Mouse (Mus musculus) cerebellum, postnatal 25 days (tissue): ENCODE results near the gene Klf12.

Source experiments
- DNase-seq, 2 experiments: peaks; one replicate each; pipeline ENCODE4 v3.0.0; 2021; ENCODE audit warnings: mixed read lengths in 2 of 2

The Klf12 gene

GRCm38 (mm10) chr14:100009790-100010382, 274.6 kb downstream of the Klf12 start:
- peak; percentile 30 to 51 for DNase-seq

GRCm38 (mm10) chr14:99983510-99983909, 301.0 kb downstream of the Klf12 start:
- DNase-seq, result no peak

- no peak for DNase-seq
Measured at GRCm38 (mm10) chr14:99981209-99981608, 303.3 kb downstream of the Klf12 start.

GRCm38 (mm10) chr14:99967920-99968319, 316.6 kb downstream of the Klf12 start:
- no peak for DNase-seq

- DNase-seq, result no peak
Measured at GRCm38 (mm10) chr14:99960500-99961229, 323.8 kb downstream of the Klf12 start.

DNA sequence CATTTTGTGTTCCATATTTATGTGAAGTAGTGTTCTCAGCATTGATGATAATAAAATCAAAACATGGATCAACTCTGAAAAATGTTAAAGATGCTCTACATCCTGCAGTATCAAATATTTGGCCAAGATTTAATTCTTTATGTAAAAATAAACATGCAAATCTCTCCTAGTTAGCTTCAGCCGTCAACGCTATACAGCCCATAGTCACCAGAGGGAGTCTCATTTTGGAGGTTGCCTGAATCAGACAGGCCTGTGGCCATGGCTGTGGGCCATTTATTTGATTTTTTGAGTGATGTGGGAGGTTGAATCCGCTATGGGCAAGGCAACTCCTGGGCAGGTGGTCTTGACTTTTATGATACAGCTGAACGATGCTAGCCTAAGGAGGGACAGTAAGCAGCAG, 329.3 kb downstream of the Klf12 start:
- no peak for DNase-seq

DNA sequence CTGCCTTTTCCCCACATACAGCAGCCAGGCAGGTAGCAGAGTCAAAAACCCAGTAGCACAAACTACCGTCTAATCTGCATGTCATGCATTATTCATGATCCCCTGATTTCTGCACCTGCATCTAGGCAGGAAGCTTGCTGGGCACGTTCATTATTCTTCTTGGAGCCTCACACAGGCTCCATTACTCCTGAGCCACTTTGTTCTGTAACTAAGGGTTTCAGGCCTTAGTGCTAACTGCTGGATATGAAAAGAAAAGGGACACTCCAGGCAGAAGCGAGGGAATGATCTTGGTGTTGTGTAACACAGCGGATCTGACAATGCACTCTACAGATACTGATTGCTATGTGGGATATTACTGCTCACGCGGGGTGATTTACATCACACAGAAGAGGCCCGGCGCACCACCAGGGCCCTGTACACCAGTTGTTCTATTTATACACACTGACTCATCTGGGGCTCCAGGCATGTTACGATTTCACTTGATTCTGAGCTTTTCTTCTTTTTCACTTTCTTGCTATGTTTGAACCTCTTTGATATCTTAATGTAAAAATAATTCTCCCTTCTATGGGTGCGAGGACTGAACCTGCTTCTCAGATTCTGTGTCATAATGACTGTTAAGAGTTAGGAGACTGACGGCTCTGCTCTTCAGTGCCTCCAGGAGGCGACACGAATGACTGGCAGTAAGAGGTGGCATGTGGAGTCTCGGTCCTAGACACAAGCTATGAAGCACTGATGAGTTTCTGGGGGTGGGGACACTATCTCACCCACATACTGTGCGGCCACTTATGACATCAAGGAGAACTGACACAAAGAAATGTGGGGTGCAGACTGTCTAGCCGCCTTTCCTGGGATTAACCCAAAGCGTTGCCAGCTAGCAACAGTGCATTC, 340.0 kb downstream of the Klf12 start:
- DNase-seq, result no peak

- peak; percentile 40 to 68 for DNase-seq
Measured at GRCm38 (mm10) chr14:99943156-99943555, 341.3 kb downstream of the Klf12 start.

DNA sequence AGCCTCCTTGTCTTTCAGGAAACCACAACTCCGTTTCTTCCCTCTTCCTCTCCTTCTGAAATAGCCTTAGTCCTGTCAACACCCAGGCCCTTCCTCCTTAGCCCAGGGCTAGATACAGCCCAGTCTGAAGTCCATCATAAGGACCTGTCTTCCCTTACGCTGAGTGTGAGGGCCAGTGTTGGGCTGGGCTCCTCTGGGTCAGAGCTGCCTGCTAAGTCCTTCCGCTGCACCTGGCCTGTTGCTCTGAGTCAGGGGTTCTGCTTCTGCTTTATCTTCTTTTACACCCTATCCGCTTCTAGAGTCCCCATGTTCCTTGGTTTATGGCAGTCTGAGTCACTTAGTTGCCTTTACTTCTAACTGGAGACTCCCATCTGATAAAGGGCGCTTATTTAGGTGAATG, 351.0 kb downstream of the Klf12 start:
- no peak for DNase-seq

DNA sequence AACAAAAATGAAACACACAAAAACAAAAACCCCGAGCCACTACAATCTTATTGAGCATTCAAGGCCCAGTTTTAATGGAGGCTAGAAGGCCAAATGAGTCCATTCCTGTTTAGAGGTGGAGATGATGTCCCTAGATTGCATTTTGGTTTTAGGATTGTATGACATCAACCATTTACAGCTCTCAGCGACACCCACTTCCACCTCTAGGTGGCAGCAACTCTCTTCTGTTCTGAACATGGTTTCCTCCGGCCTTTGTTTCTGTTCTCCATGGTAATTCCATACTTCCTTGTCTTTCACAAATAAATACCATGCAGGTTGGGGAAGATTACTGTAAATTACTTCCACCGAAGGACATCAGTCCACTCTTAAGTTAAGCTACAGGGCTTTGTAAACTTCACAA, 352.6 kb downstream of the Klf12 start:
- DNase-seq, result peak; percentile 74 to 85

GRCm38 (mm10) chr14:99911912-99912311, 372.6 kb downstream of the Klf12 start:
- DNase-seq, result no peak

- DNase-seq, result peak in 1 of 2 experiments; percentile 20
Measured at GRCm38 (mm10) chr14:99910876-99911275, 373.6 kb downstream of the Klf12 start.

DNA sequence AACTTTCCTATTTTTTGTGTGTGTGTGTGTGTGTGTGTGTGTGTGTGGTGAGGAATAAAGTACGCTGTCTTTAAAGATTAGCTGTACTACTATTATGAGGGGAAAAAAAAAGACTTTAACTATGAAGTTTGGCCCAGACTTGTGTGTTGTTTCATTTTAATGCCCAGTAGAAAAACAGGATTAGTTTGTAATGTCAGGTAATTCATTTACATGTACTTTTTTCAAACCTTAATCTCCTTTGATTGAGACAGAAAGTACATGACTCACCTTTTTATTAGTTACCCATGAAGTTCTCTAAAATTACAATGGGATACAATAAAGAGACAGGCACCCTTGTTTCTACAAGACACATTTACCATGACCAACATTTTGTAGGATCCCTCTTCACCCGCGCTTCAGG, 383.6 kb downstream of the Klf12 start:
- DNase-seq, result no peak

DNA sequence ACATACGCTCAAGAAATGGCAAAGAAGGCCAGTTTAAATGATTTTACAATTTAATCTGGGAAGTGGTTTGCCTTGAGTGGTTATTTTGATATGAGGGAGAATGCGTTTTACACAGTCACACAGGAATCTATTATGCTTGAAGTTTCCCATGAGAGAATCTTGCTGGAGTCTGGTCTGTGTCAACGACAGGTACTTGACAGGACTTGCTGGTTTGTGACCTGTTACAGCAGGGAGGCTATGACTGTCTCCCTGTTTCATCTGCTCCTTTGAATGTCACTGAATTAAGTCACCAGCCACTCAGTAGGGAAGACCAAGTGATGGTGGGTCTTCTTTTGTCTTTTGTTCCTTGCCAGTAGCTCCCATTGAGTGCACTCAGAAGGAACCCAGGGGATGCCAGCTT, 385.6 kb downstream of the Klf12 start:
- DNase-seq, result no peak

GRCm38 (mm10) chr14:99894708-99895383, 389.6 kb downstream of the Klf12 start:
- DNase-seq, result peak; percentile 52 to 80

- DNase-seq, result no peak
Measured at GRCm38 (mm10) chr14:99894062-99894461, 390.4 kb downstream of the Klf12 start.

GRCm38 (mm10) chr14:99886503-99886902, 398.0 kb downstream of the Klf12 start:
- no peak for DNase-seq

DNA sequence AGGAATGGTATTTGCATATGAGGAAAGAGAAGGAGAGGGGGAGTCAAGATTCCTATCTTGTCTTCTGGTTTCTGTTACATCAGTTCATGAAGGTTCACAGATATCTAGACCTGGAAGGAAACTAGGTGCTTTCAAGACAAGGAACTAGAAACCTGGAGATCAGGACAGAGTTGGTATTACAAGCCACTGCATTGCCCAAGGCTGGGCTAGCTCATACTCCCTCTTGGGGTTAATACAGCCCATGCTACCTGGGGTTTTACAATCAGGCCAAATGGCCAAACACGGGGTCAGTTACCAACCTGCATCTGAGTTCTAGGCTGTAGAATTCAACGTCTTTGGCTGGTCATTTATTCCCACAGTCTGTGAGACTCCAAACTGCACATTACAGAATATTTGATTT, 398.9 kb downstream of the Klf12 start:
- no peak for DNase-seq

- DNase-seq, result no peak
Measured at GRCm38 (mm10) chr14:99885128-99885527, 399.4 kb downstream of the Klf12 start.

DNA sequence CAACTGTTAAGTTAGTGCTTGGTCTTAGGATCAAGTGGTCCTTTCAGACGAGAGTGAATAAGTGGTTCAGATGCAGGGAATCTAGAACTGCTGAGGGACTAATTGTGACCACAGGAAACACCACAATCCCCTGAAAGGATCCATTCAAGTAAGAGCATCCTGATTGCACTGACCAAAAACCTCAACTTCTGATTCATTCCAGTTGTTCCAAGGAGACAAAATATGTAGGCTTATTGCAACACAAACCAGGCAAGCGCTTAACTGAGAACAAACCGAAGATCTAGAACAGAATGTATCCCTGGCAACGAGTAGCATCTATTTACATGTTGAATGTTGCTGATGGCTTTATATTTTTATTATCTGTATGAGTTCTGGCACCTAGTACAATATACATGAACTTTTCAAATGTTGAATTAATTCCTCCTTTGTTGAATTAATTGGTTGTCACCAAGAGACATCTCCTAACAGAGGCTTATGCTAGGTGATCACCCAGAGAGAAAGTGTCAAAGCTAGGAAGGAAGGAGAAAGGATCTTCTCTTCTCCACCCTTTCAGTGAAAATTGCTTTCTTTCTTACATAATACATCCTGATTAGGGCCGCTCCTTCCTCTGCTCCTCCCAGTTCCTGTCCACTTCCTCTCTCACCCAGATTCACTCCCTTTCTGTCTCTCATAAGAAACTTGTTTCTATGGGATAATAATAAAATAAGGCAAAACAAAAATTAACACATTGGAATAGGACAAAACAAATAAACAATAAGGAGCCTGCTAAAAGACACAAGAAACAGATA, 407.5 kb downstream of the Klf12 start:
- no peak for DNase-seq

DNA sequence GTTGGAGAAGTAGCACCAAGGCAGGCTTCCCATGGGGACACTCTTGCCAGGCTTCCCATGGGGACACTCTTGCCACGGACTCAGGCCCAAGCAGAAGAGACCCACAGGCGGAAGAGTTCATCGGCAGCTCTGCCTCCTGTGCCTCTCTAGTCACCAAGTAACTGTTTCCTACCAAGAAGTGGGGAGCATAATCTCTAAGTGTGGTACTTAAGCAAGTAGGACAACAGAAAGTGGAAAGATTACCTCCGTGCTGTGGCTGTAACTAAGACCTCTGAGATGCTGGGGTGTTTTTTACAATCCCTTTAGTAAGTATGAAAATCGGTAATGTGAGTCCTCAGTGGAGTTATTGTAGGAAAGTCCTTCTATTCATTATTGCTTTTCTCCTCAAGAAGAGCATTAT, 410.8 kb downstream of the Klf12 start:
- DNase-seq, result no peak
